ENCODE assay signal across 8 mouse cellular contexts in the genomic region with DNA sequence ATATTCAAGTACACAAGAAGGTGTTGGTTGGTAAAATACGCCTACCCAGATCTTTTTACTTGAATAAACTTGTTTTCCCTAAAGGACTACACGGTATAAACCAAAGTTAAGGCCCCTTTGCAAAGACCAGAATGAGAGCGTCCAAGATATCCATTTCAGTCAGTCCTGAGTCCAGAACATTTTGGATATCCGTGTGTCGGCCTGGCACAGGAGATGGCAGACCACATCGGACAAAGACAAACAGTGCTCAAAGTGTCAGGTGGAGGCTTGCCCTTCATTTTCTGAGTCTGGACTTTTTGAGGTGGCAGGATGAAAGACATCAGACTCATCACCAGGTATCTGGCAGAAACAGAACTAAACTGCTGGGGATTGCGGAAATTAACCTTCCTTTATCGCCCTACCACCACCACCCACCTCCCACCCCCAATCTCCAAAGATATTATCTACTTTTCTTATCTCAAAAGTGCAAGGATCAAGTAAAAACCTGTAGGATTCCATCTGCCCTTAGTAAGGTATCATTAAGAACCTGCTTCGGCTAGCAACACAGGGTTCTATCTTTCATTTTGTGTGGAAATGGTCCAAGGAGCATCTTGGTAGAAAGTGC. TPM values are rescaled to one million over a fixed set of nuclear protein-coding genes. Genes with fewer than 3 reads are reported as not detected.
A peak's percentile ranks its signal among the peaks of the same experiment; 100 is the strongest.
DNase-seq lines count a peak whose midpoint lies in the region; ATAC-seq and TF ChIP-seq lines count a peak whose summit lies in the region.

No protein-coding gene starts in this region.

- ATAC-seq in embryonic facial prominence, embryonic 15.5 days (ENCODE audit: insufficient number of reproducible peaks, low FRiP score, low TSS enrichment, low read depth): no peak
- no peak for ATAC-seq in intestine, embryonic 16.5 days
- ATAC-seq in neural tube, embryonic 14.5 days (ENCODE audit: low read depth): no peak

- peak overlapping the region; percentile 77 for H3K4me2 ChIP-seq in embryonic facial prominence, embryonic 15.5 days (replicated peaks)
- H3K4me2 ChIP-seq in intestine, embryonic 16.5 days (ENCODE audit: low read depth, low read length): peak overlapping the region; percentile 89
- H3K4me2 ChIP-seq in neural tube, embryonic 14.5 days (ENCODE audit: low read depth, low read length): peak overlapping the region; percentile 90

- H3K4me1 ChIP-seq in lung, adult 2 months (ENCODE audit: control insufficient read depth, insufficient read depth, low read length): peaks cover 23% of the 10 kb centered on the region
- H3K4me1 ChIP-seq in embryonic facial prominence, embryonic 15.5 days: peaks cover 39% of the 10 kb centered on the region
- H3K4me1 ChIP-seq in intestine, embryonic 16.5 days (ENCODE audit: control insufficient read depth, insufficient read depth, low read length): peaks cover 24% of the 10 kb centered on the region
- H3K4me1 ChIP-seq in neural tube, embryonic 14.5 days (ENCODE audit: control insufficient read depth, insufficient read depth, low read length): peaks cover 19% of the 10 kb centered on the region; the same call in 1 of the 2 replicates

- no peaks in the 10 kb centered on the region for H3K27me3 ChIP-seq in embryonic facial prominence, embryonic 15.5 days
- no peaks in the 10 kb centered on the region for H3K27me3 ChIP-seq in intestine, embryonic 16.5 days (replicated peaks; ENCODE audit: control insufficient read depth, insufficient read depth, low read length)
- H3K27me3 ChIP-seq in neural tube, embryonic 14.5 days (ENCODE audit: control insufficient read depth, insufficient read depth, low read length): no peaks in the 10 kb centered on the region

- H3K9me3 ChIP-seq in embryonic facial prominence, embryonic 15.5 days (replicated peaks): no peaks in the 10 kb centered on the region
- H3K9me3 ChIP-seq in intestine, embryonic 16.5 days (ENCODE audit: control insufficient read depth, low read length): no peaks in the 10 kb centered on the region
- H3K9me3 ChIP-seq in neural tube, embryonic 14.5 days (ENCODE audit: control insufficient read depth, low read length): no peaks in the 10 kb centered on the region

- no peaks in the 10 kb centered on the region for H3K36me3 ChIP-seq in embryonic facial prominence, embryonic 15.5 days
- no peaks in the 10 kb centered on the region for H3K36me3 ChIP-seq in intestine, embryonic 16.5 days (ENCODE audit: control insufficient read depth, insufficient read depth, low read length)
- H3K36me3 ChIP-seq in neural tube, embryonic 14.5 days (ENCODE audit: control insufficient read depth, insufficient read depth, low read length): no peaks in the 10 kb centered on the region

- peak overlapping the region; percentile 28 for H3K4me3 ChIP-seq in lung, adult 2 months (replicated peaks; ENCODE audit: extremely low read depth, low read depth, low read length)
- H3K4me3 ChIP-seq in embryonic facial prominence, embryonic 15.5 days (replicated peaks): peak overlapping the region; percentile 76
- peak overlapping the region; percentile 94 for H3K4me3 ChIP-seq in intestine, embryonic 16.5 days (ENCODE audit: low read length)
- peak overlapping the region; percentile 86 for H3K4me3 ChIP-seq in neural tube, embryonic 14.5 days (ENCODE audit: low read depth, low read length)

- no peak for TF ChIP-seq CTCF in lung, adult 2 months (IDR thresholded peaks at IDR 0.05; ENCODE audit: insufficient read depth, low read length)

- WGBS in lung, adult 2 months: 44% methylated on average over 9 of the region's 9 CpGs
- WGBS in embryonic facial prominence, embryonic 15.5 days: 44% methylated on average over 9 of the region's 9 CpGs
- 40% methylated on average over 9 of the region's 9 CpGs for WGBS in intestine, embryonic 16.5 days
- WGBS in neural tube, embryonic 14.5 days: 49% methylated on average over 9 of the region's 9 CpGs

- TF ChIP-seq POLR2A in lung, adult 2 months (IDR thresholded peaks at IDR 0.05; ENCODE audit: borderline replicate concordance, extremely low read depth, low read depth, low read length): no peak

- H3K27ac ChIP-seq in embryonic facial prominence, embryonic 15.5 days (replicated peaks): peak overlapping the region; percentile 93
- peak overlapping the region; percentile 88; the same call in 1 of the 2 replicates for H3K27ac ChIP-seq in intestine, embryonic 16.5 days (ENCODE audit: low read length)
- H3K27ac ChIP-seq in neural tube, embryonic 14.5 days (ENCODE audit: low read depth, low read length): no peak overlapping the region

- DNase-seq in lung, adult 2 months: no peak
- DNase-seq in lung, adult 18-20 months: no peak
- DNase-seq in right cerebral cortex, postnatal 14 days: no peak
- DNase-seq in layer of hippocampus, adult 8-10 months (ENCODE audit: low spot score in 2 of 2): no peak
- DNase-seq in kidney, adult 11 months: no peak

- H3K9ac ChIP-seq in embryonic facial prominence, embryonic 15.5 days: 0 out of 2 replicates have a peak overlapping the region, but pooled peaks have one; percentile 85
- 0 out of 2 replicates have a peak overlapping the region, but pooled peaks have one; percentile 96 for H3K9ac ChIP-seq in intestine, embryonic 16.5 days (ENCODE audit: low read depth, low read length)
- no peak overlapping the region for H3K9ac ChIP-seq in neural tube, embryonic 14.5 days (replicated peaks; ENCODE audit: low read depth, low read length)

RNA-seq across cellular contexts. Expression of gene Ybx3, which starts 1.8 kb away (rescaled TPM):
- 77.9 and 84.9 TPM in 2 replicates for polyA plus RNA-seq in lung, adult 2 months (2012; rRNA removed)
- 58.9 and 81.4 TPM in 2 replicates for polyA plus RNA-seq in embryonic facial prominence, embryonic 15.5 days (2015; fragmentation: Nextera tagmentation; extraction: Ambion mirVana)
- 31.7 and 33.8 TPM in 2 replicates for polyA plus RNA-seq in intestine, embryonic 16.5 days (2015; fragmentation: Nextera tagmentation; extraction: Ambion mirVana)
- 26.0 and 27.1 TPM in 2 replicates for polyA plus RNA-seq in neural tube, embryonic 14.5 days (2014; fragmentation: Nextera tagmentation; extraction: Ambion mirVana)
- total RNA-seq in layer of hippocampus, adult 8-10 months (2022): 10 to 100 TPM; 40.4 to 46.0 (median 43.7) TPM

RNA-seq across cellular contexts. Expression of gene Styk1, which starts 33.1 kb away (rescaled TPM):
- polyA plus RNA-seq in lung, adult 2 months (2012; rRNA removed): 0.45 and 0.71 TPM in 2 replicates
- polyA plus RNA-seq in embryonic facial prominence, embryonic 15.5 days (2015; fragmentation: Nextera tagmentation; extraction: Ambion mirVana): 0.64 and 0.73 TPM in 2 replicates
- 15.2 and 16.5 TPM in 2 replicates for polyA plus RNA-seq in intestine, embryonic 16.5 days (2015; fragmentation: Nextera tagmentation; extraction: Ambion mirVana)
- 2.1 and 2.2 TPM in 2 replicates for polyA plus RNA-seq in neural tube, embryonic 14.5 days (2014; fragmentation: Nextera tagmentation; extraction: Ambion mirVana)
- total RNA-seq in layer of hippocampus, adult 8-10 months (2022): under 1 TPM; 0.21 to 0.45 (median 0.36) TPM

Comparison
In these comparisons a context has a peak if more than half of its experiments do, and no peak if none do; other contexts are left out.
1. H3K4me3 ChIP-seq: peak in every context shown above with its lines; median percentile 94 in intestine, embryonic 16.5 days; 86 in neural tube, embryonic 14.5 days; 76 in embryonic facial prominence, embryonic 15.5 days; 28 in lung, adult 2 months.